Mouse (Mus musculus) left cerebral cortex, adult 18-20 months (tissue): ENCODE measurements around the gene Phc2. TPM values are rescaled to one million over a fixed set of nuclear protein-coding genes. Genes with fewer than 3 reads are reported as not detected.

Experiments
- total RNA-seq, 2 experiments: library from RNA; stranded (reverse); gene quantifications; 2 replicates each; pipeline ENCODE4 v1.2.3; 2021

The Phc2 gene
- total RNA-seq, 2 experiments from 2014 or later: 89.1 to 89.2 TPM

Other genes starting within 250 kb of the Phc2 start
- 1 to 10 TPM; 7.9 to 8.3 TPM for gene Zscan20, start 44.6 kb upstream of the Phc2 start, total RNA-seq
- 1 to 10 TPM; 1.5 to 1.7 TPM for gene Tlr12, start 36.1 kb upstream of the Phc2 start, total RNA-seq
- gene A3galt2, start 100.7 kb downstream of the Phc2 start, total RNA-seq: under 1 TPM; 0.28 to 0.37 TPM
- 10 to 100 TPM; 23.6 to 27.3 TPM for gene Zfp362, start 151.3 kb downstream of the Phc2 start, total RNA-seq
- 10 to 100 TPM; 17.8 to 19.1 TPM for gene Trim62, start 228.9 kb downstream of the Phc2 start, total RNA-seq